Mouse (Mus musculus) CH12.LX (cell line): ENCODE data around the gene Epsti1. TPM values are rescaled to one million over a fixed set of nuclear protein-coding genes. Genes with fewer than 3 reads are reported as not detected.

Experiments
- DNase-seq: peaks from one replicate; pipeline ENCODE4 v3.0.0-alpha.2; 2013; ENCODE audit errors: extremely low read depth
- H3K27ac ChIP-seq: 2 replicates; pipeline ENCODE4 v1.5.1; 2012; ENCODE audit warnings: low read depth, mild to moderate bottlenecking, control low read depth, moderate library complexity; ENCODE audit not compliant: insufficient read depth
- H3K27me3 ChIP-seq: replicated peaks from 2 replicates; pipeline ENCODE3; 2012; ENCODE audit warnings: inconsistent platforms
- H3K36me3 ChIP-seq, 2 experiments: replicated peaks in 1 of 2; 2 replicates each; pipeline versions ENCODE3 to v1.6.1; 2012; ENCODE audit warnings: inconsistent platforms in 1 of 2, low read length in 1 of 2, mild to moderate bottlenecking in 1 of 2, mixed read lengths in 1 of 2, moderate library complexity in 1 of 2; ENCODE audit not compliant: control insufficient read depth in 1 of 2, insufficient read depth in 1 of 2
- H3K4me1 ChIP-seq, 2 experiments: 2 replicates each; pipeline ENCODE4 v1.6.1; 2012; ENCODE audit warnings: inconsistent platforms in 1 of 2, moderate library complexity in 1 of 2; ENCODE audit not compliant: insufficient read depth in 2 of 2, control insufficient read depth in 1 of 2
- H3K4me2 ChIP-seq: 2 replicates; pipeline ENCODE4 v1.6.1; 2012; ENCODE audit warnings: low read depth, mild to moderate bottlenecking, control low read depth; ENCODE audit not compliant: poor library complexity, insufficient read depth, severe bottlenecking
- H3K4me3 ChIP-seq, 3 experiments: fragments of 150-350 bp in 1 of 3; sonication (generic) in 1 of 3; replicated peaks in 1 of 3; 2 replicates each; pipeline versions ENCODE3 to v1.5.1; 2011 to 2012; ENCODE audit warnings: low read depth in 2 of 3, low read length in 2 of 3, mild to moderate bottlenecking in 2 of 3, moderate library complexity in 2 of 3, control low read depth in 1 of 3, improper control_type of control experiment in 1 of 3, inconsistent platforms in 1 of 3, mixed read lengths in 1 of 3; ENCODE audit not compliant: poor library complexity in 1 of 3
- H3K79me2 ChIP-seq: replicated peaks from 2 replicates; pipeline ENCODE4 v1.6.1; 2012; ENCODE audit warnings: mild to moderate bottlenecking, moderate library complexity; ENCODE audit not compliant: control insufficient read depth, poor library complexity, insufficient read depth, severe bottlenecking; ENCODE audit errors: extremely low read depth
- H3K9ac ChIP-seq: 2 replicates; pipeline ENCODE4 v1.6.1; 2012; ENCODE audit warnings: low read depth, mild to moderate bottlenecking, control low read depth, moderate library complexity; ENCODE audit not compliant: insufficient read depth
- H3K9me3 ChIP-seq: replicated peaks from 2 replicates; pipeline ENCODE3; 2012; ENCODE audit warnings: low read length, inconsistent platforms, mixed read lengths
- BHLHE40 ChIP-seq: IDR thresholded peaks from 2 replicates; pipeline ENCODE4 v1.6.1; 2011; ENCODE audit warnings: mild to moderate bottlenecking, low read depth, low read length, improper control_type of control experiment
- CHD1 ChIP-seq: IDR thresholded peaks from 2 replicates; pipeline ENCODE4 v1.6.1; 2012; ENCODE audit warnings: low read depth, low read length, improper control_type of control experiment, inconsistent platforms
- E2F4 ChIP-seq: IDR thresholded peaks from 2 replicates; pipeline ENCODE4 v1.6.1; 2011; ENCODE audit warnings: low read depth, low read length, improper control_type of control experiment; ENCODE audit not compliant: insufficient replicate concordance
- GABPA ChIP-seq: IDR thresholded peaks from 2 replicates; pipeline ENCODE4 v1.6.1; 2012; ENCODE audit warnings: low read depth, low read length, improper control_type of control experiment, inconsistent platforms; ENCODE audit not compliant: insufficient replicate concordance
- IRF4 ChIP-seq: IDR thresholded peaks from 2 replicates; pipeline ENCODE4 v1.6.1; 2014; ENCODE audit warnings: low read depth, mild to moderate bottlenecking, inconsistent platforms, low read length, improper control_type of control experiment
- JUND ChIP-seq: conservative IDR thresholded peaks from 2 replicates; pipeline ENCODE4 v1.6.1; 2011; ENCODE audit warnings: low read depth, low read length, improper control_type of control experiment
- MAFK ChIP-seq: IDR thresholded peaks from 2 replicates; pipeline ENCODE4 v1.6.1; 2011; ENCODE audit warnings: low read length, improper control_type of control experiment; ENCODE audit not compliant: insufficient replicate concordance
- MEF2A ChIP-seq: IDR thresholded peaks from 2 replicates; pipeline ENCODE4 v1.6.1; 2014; ENCODE audit warnings: low read depth, mild to moderate bottlenecking, inconsistent platforms, low read length, improper control_type of control experiment, borderline replicate concordance
- NELFE ChIP-seq: IDR thresholded peaks from 2 replicates; pipeline ENCODE4 v1.6.1; 2011; ENCODE audit warnings: low read depth, low read length, improper control_type of control experiment
- NRF1 ChIP-seq: IDR thresholded peaks from 2 replicates; pipeline ENCODE4 v1.6.1; 2014; ENCODE audit warnings: low read depth, mild to moderate bottlenecking, inconsistent platforms, low read length, improper control_type of control experiment, moderate library complexity
- PAX5 ChIP-seq: IDR thresholded peaks from 2 replicates; pipeline ENCODE4 v1.6.1; 2012; ENCODE audit warnings: low read length, inconsistent platforms, mixed read lengths
- POLR2A ChIP-seq: IDR thresholded peaks from 2 replicates; pipeline ENCODE4 v1.6.1; 2011; ENCODE audit warnings: low read depth, mild to moderate bottlenecking, improper control_type of control experiment, low read length
- RAD21 ChIP-seq: IDR thresholded peaks from 2 replicates; pipeline ENCODE4 v1.6.1; 2011; ENCODE audit warnings: low read depth, mild to moderate bottlenecking, low read length, improper control_type of control experiment, moderate library complexity
- RCOR1 ChIP-seq: conservative IDR thresholded peaks from 2 replicates; pipeline ENCODE4 v1.6.1; 2012; ENCODE audit warnings: low read depth, mild to moderate bottlenecking, inconsistent platforms, low read length, improper control_type of control experiment
- TBP ChIP-seq: conservative IDR thresholded peaks from 2 replicates; pipeline ENCODE4 v1.6.1; 2011; ENCODE audit warnings: low read depth, low read length, improper control_type of control experiment
- TCF12 ChIP-seq: IDR thresholded peaks from 2 replicates; pipeline ENCODE4 v1.6.1; 2014; ENCODE audit warnings: low read depth, mild to moderate bottlenecking, inconsistent platforms, low read length, improper control_type of control experiment
- USF1 ChIP-seq: IDR thresholded peaks from 2 replicates; pipeline ENCODE4 v1.6.1; 2014; ENCODE audit warnings: low read depth, mild to moderate bottlenecking, inconsistent platforms, low read length, improper control_type of control experiment
- USF2 ChIP-seq: conservative IDR thresholded peaks from 2 replicates; pipeline ENCODE4 v1.6.1; 2011; ENCODE audit warnings: low read depth, low read length, improper control_type of control experiment
- ZC3H11A ChIP-seq: IDR thresholded peaks from 2 replicates; pipeline ENCODE4 v1.6.1; 2012; ENCODE audit warnings: low read depth, mild to moderate bottlenecking, inconsistent platforms, low read length, improper control_type of control experiment
- dilution Hi-C: fragments of 300-500 bp; cut with MboI; formaldehyde crosslinking; loops from 2 replicates; pipeline ENCODE4 v1.14.3; 2020; ENCODE audit warnings: low sequenced_read_pairs; ENCODE audit not compliant: extremely low pct_unique_long_range_greater_than_20kb, extremely low pct_ligation_motif_present
- in situ Hi-C: fragments of 300-500 bp; cut with MboI; formaldehyde crosslinking; loops from 3 replicates; pipeline ENCODE4 v1.14.3; 2019; ENCODE audit warnings: low sequenced_read_pairs, low pct_ligation_motif_present, low pct_unique_long_range_greater_than_20kb, mixed read lengths
- polyA plus RNA-seq: library from polyadenylated mRNA; unstranded; fragments of >175 nt; gene quantifications from 2 replicates; pipeline ENCODE4 v1.2.1, GENCODE M21; 2012; ENCODE audit warnings: low read depth; ENCODE audit not compliant: insufficient read length
- total RNA-seq, 2 experiments: library from RNA; depleted of rRNA; stranded (reverse); fragments of 300-350 nt in 1 of 2; fragments of >200 nt in 1 of 2; gene quantifications; 2 replicates each; pipeline ENCODE4 v1.2.3; 2012 to 2014

The Epsti1 gene
- total and polyA plus RNA-seq, 3 experiments: 0.59 to 2.2 (median 2.2) TPM

DNA sequence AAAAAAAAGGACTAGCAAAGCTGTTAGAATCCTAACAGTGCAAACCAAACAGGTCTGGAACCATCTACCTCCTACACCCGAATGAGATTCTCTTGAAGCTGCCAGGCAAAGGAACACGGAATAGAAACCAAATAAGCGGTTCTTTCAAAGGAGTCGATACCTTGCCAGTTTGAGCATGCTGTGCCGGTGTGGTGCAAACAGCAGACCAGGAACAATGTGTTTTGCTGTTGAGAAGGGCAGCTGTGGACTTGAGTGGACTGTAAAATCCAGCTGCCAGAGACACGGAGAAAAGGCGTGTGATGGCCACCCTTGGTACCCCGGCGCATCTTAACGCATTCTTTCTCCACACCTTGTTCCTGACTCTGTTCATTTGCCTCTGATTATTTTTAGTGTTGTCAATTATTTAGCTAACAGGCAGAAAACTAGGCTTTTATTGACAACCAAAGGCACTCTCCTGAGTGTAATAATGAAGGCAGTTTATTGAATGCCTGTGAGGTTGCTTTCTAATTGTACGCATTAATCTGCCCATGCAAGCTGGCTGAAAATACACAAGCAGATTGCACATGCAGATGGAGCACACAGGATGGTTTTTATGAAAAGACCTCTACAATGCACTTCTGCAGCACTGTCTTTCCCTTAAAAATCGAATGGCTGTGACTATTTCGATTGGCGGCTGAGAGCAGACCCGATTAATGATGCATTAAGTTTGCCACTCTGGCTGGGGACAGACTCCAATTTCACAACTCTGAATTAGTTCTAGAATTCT, 38.9 kb downstream of the Epsti1 start:
- Histone ChIP-seq H3K27me3 (no peaks in the 10 kb centered on the region), H3K36me3 (no peaks in the 10 kb centered on the region), H3K27ac (no peak overlapping the region), H3K4me3 (no peak overlapping the region), H3K4me2 (no peak overlapping the region), H3K79me2 (no peaks in the 10 kb centered on the region), H3K9ac (no peak overlapping the region), H3K9me3 (no peaks in the 10 kb centered on the region), H3K4me1 (peaks cover 2 to 3% of the 10 kb centered on the region in 2 experiments; a peak in 1 of 4 replicates)
- TF ChIP-seq IRF4 (no peak), PAX5 (no peak), TCF12 (no peak), GABPA (no peak), USF1 (no peak), NRF1 (no peak), JUND (no peak), ZC3H11A (no peak), MEF2A (no peak), CHD1 (no peak), RAD21 (no peak), BHLHE40 (no peak), RCOR1 (no peak), TBP (no peak), MAFK (no peak), POLR2A (no peak), NELFE (no peak), USF2 (no peak), E2F4 (no peak)
- in situ Hi-C loops: no loop called here
- dilution Hi-C loops: no loop called here
- no peak for DNase-seq

GRCm38 (mm10) chr14:77961741-77962140, 57.7 kb downstream of the Epsti1 start:
- no peaks in the 10 kb centered on the region for H3K27me3 ChIP-seq
- no peak overlapping the region for H3K27ac ChIP-seq
- H3K4me3 ChIP-seq: no peak overlapping the region
- no peak for TF ChIP-seq GABPA
- TF ChIP-seq, all 38 proteins: peak for 0
- no peak for DNase-seq
- dilution Hi-C loops: no loop called here
- Histone ChIP-seq H3K9me3 (no peaks in the 10 kb centered on the region), H3K36me3 (no peaks in the 10 kb centered on the region), H3K4me1 (no peaks in the 10 kb centered on the region), H3K79me2 (no peaks in the 10 kb centered on the region), H3K4me2 (no peak overlapping the region), H3K9ac (no peak overlapping the region)
- in situ Hi-C loops: no loop called here
